Mouse (Mus musculus): ENCODE measurements around the gene Mkln1. TPM values are rescaled to one million over a fixed set of nuclear protein-coding genes. Genes with fewer than 3 reads are reported as not detected.
"Not testable (repeated sequence)": the region's sequence is repeated elsewhere in the genome, so short reads cannot be mapped to it uniquely, and the experiment has no call there.

The Mkln1 gene
- total and polyA plus RNA-seq, 3 experiments = 34.5 to 192 (median 155) TPM

- DNase-seq = no peak
These were observed 152.5 kb downstream of the Mkln1 start for GRCm38 (mm10) chr6:31550876-31551532.

GRCm38 (mm10) chr6:31556460-31557100 is 158.0 kb downstream of the Mkln1 start:
- no peak for DNase-seq

GRCm38 (mm10) chr6:31560138-31560959 is 161.8 kb downstream of the Mkln1 start:
- DNase-seq = no peak

- DNase-seq = not testable (repeated sequence)
These were observed 163.4 kb downstream of the Mkln1 start for GRCm38 (mm10) chr6:31561948-31562347.

GRCm38 (mm10) chr6:31562371-31563080 is 164.0 kb downstream of the Mkln1 start:
- DNase-seq = no peak

- peak; percentile 91 for DNase-seq
These were observed 165.0 kb downstream of the Mkln1 start, which contains the start of gene Podxl for GRCm38 (mm10) chr6:31563235-31564181. Podxl (minus strand) TSS chr6:31563981.

GRCm38 (mm10) chr6:31564182-31564531 is 165.6 kb downstream of the Mkln1 start:
- DNase-seq = no peak

GRCm38 (mm10) chr6:31564901-31565391 is 166.4 kb downstream of the Mkln1 start:
- DNase-seq = no peak

Other genes starting within 250 kb of the Mkln1 start
- 10 to 100 TPM; 41.9 to 80.4 TPM for gene Podxl, start 165.2 kb downstream of the Mkln1 start, total RNA-seq (2021)
- 50.3 and 56.3 TPM in 2 replicates for gene Podxl, start 165.2 kb downstream of the Mkln1 start, polyA plus RNA-seq (2012; rRNA removed)

Data from adrenal gland, adult 2 months (tissue).